Mouse (Mus musculus) megakaryocyte, embryonic 14.5 days (primary cell): ENCODE measurements around the gene Slc28a1.

Experiments used
- FLI1 ChIP-seq: IDR thresholded peaks from 2 replicates; pipeline ENCODE4 v1.6.1; 2012; ENCODE audit warnings: low read length, inconsistent platforms, mixed read lengths
- GATA1 ChIP-seq: IDR thresholded peaks from 3 replicates; pipeline ENCODE4 v1.6.1; 2012; ENCODE audit warnings: mixed read lengths, low read length, inconsistent platforms, borderline replicate concordance

- TF ChIP-seq GATA1, result no peak
- no peak for TF ChIP-seq FLI1
Observed at GRCm38 (mm10) chr7:81124773-81125172, 10.2 kb downstream of the Slc28a1 start.
